8 mouse cellular contexts compared by ENCODE assay signal in genomic region chr10:13500938-13501496, GRCm38 (mm10). TPM values are rescaled to one million over a fixed set of nuclear protein-coding genes. Genes with fewer than 3 reads are reported as not detected.
DNase-seq lines count a peak whose midpoint lies in the region; ATAC-seq and TF ChIP-seq lines count a peak whose summit lies in the region.

No protein-coding gene starts in this region.

- no peaks in the 10 kb centered on the region for H3K9me3 ChIP-seq in forebrain, embryonic 10.5 days
- no peaks in the 10 kb centered on the region for H3K9me3 ChIP-seq in heart, embryonic 15.5 days (replicated peaks)
- no peaks in the 10 kb centered on the region for H3K9me3 ChIP-seq in liver, embryonic 14.5 days (ENCODE audit: control insufficient read depth, low read length)
- H3K9me3 ChIP-seq in neural tube, embryonic 11.5 days (ENCODE audit: control insufficient read depth, low read length) = no peaks in the 10 kb centered on the region
- no peaks in the 10 kb centered on the region for H3K9me3 ChIP-seq in stomach, postnatal 0 days (ENCODE audit: control insufficient read depth, low read length)

- no peak for TF ChIP-seq CTCF in liver, embryonic 14.5 days (IDR thresholded peaks at IDR 0.05; ENCODE audit: low read depth)
- TF ChIP-seq CTCF in stomach, postnatal 0 days (IDR thresholded peaks at IDR 0.05; ENCODE audit: low read depth) = no peak

- ATAC-seq in CD4-positive, CD25-positive, alpha-beta regulatory T cell, adult 4 months = peak; percentile 97
- peak; percentile 85 for ATAC-seq in heart, embryonic 15.5 days (replicated peaks; ENCODE audit: insufficient number of reproducible peaks, insufficient read depth, low FRiP score, low read depth)
- ATAC-seq in liver, embryonic 14.5 days (ENCODE audit: insufficient read depth) = peak; percentile 75
- ATAC-seq in neural tube, embryonic 11.5 days (ENCODE audit: insufficient read depth, low FRiP score, low TSS enrichment) = peak; percentile 82
- ATAC-seq in stomach, postnatal 0 days (ENCODE audit: low FRiP score, low TSS enrichment) = peak; percentile 99

- H3K9ac ChIP-seq in heart, embryonic 15.5 days = peak overlapping the region; percentile 64
- peak overlapping the region; percentile 79 for H3K9ac ChIP-seq in liver, embryonic 14.5 days (replicated peaks)
- peak overlapping the region; percentile 64 for H3K9ac ChIP-seq in neural tube, embryonic 11.5 days (ENCODE audit: low read length)
- peak overlapping the region; percentile 66 for H3K9ac ChIP-seq in stomach, postnatal 0 days (ENCODE audit: low read length)

- peak overlapping the region; percentile 91 for H3K4me2 ChIP-seq in heart, embryonic 15.5 days
- peak overlapping the region; percentile 79 for H3K4me2 ChIP-seq in liver, embryonic 14.5 days (ENCODE audit: low read depth)
- H3K4me2 ChIP-seq in neural tube, embryonic 11.5 days (ENCODE audit: low read depth) = peak overlapping the region; percentile 75
- peak overlapping the region; percentile 74 for H3K4me2 ChIP-seq in stomach, postnatal 0 days (replicated peaks; ENCODE audit: low read depth)

- no peak for TF ChIP-seq EP300 in liver, embryonic 14.5 days (IDR thresholded peaks at IDR 0.05; ENCODE audit: low read depth)
- TF ChIP-seq EP300 in stomach, postnatal 0 days (optimal IDR thresholded peaks at IDR 0.05) = no peak

- H3K27ac ChIP-seq in forebrain, embryonic 10.5 days = peak overlapping the region; percentile 85
- H3K27ac ChIP-seq in heart, embryonic 15.5 days = peak overlapping the region; percentile 55
- H3K27ac ChIP-seq in liver, embryonic 14.5 days = peak overlapping the region; percentile 41; the same call in 1 of the 2 replicates
- H3K27ac ChIP-seq in neural tube, embryonic 11.5 days (ENCODE audit: low read depth, low read length) = no peak overlapping the region
- H3K27ac ChIP-seq in stomach, postnatal 0 days (replicated peaks) = peak overlapping the region; percentile 81

- H3K4me1 ChIP-seq in forebrain, embryonic 10.5 days = peaks cover 15% of the 10 kb centered on the region
- peaks cover 27% of the 10 kb centered on the region for H3K4me1 ChIP-seq in heart, embryonic 15.5 days (replicated peaks)
- peaks cover 7 to 18% of the 10 kb centered on the region in 2 experiments for H3K4me1 ChIP-seq in liver, embryonic 14.5 days (replicated peaks; ENCODE audit: control insufficient read depth in 2 of 2, insufficient read depth in 2 of 2, low read length in 1 of 2)
- no peaks in the 10 kb centered on the region for H3K4me1 ChIP-seq in neural tube, embryonic 11.5 days (ENCODE audit: control insufficient read depth, insufficient read depth, low read length)
- 0 out of 2 replicates have a peak, but pooled peaks cover 3% of the 10 kb centered on the region for H3K4me1 ChIP-seq in stomach, postnatal 0 days (replicated peaks; ENCODE audit: control insufficient read depth, insufficient read depth)

- WGBS in forebrain, embryonic 10.5 days = under 1% methylated on average over 30 of the region's 30 CpGs
- 1% methylated on average over 30 of the region's 30 CpGs for WGBS in heart, embryonic 15.5 days
- WGBS in liver, embryonic 14.5 days (ENCODE audit: insufficient replicate concordance) = under 1% methylated on average over 28 of the region's 30 CpGs
- WGBS in neural tube, embryonic 11.5 days = under 1% methylated on average over 30 of the region's 30 CpGs
- WGBS in stomach, postnatal 0 days = 2% methylated on average over 30 of the region's 30 CpGs

- H3K36me3 ChIP-seq in forebrain, embryonic 10.5 days (replicated peaks) = peaks cover 12% of the 10 kb centered on the region
- H3K36me3 ChIP-seq in heart, embryonic 15.5 days = no peaks in the 10 kb centered on the region
- peaks cover 10% of the 10 kb centered on the region for H3K36me3 ChIP-seq in liver, embryonic 14.5 days (replicated peaks; ENCODE audit: control insufficient read depth, insufficient read depth, low read depth)
- no peaks in the 10 kb centered on the region for H3K36me3 ChIP-seq in neural tube, embryonic 11.5 days (ENCODE audit: control insufficient read depth, insufficient read depth, low read length)
- H3K36me3 ChIP-seq in stomach, postnatal 0 days (ENCODE audit: control insufficient read depth, insufficient read depth, low read length) = peaks cover 2% of the 10 kb centered on the region; the same call in 1 of the 2 replicates

- peak overlapping the region; percentile 71 for H3K4me3 ChIP-seq in forebrain, embryonic 10.5 days
- H3K4me3 ChIP-seq in heart, embryonic 15.5 days = peak overlapping the region; percentile 68
- peak overlapping the region; percentile 63 to 85 for H3K4me3 ChIP-seq in liver, embryonic 14.5 days (ENCODE audit: insufficient read depth in 1 of 2, low read depth in 2 of 2, low read length in 2 of 2)
- peak overlapping the region; percentile 51 for H3K4me3 ChIP-seq in neural tube, embryonic 11.5 days (ENCODE audit: low read depth, low read length)
- peak overlapping the region; percentile 65 for H3K4me3 ChIP-seq in stomach, postnatal 0 days (ENCODE audit: low read depth, low read length)

- peak; percentile 81 for DNase-seq in c-Kit-positive CD71-negative TER-119-negative erythroid progenitor cells, embryonic 14.5 days (ENCODE audit: low read depth)
- DNase-seq in forebrain, embryonic 10.5 days (ENCODE audit: extremely low spot score, low spot score) = peak; percentile 78
- peak; percentile 88 to 96 for DNase-seq in kidney, postnatal 25 days
- DNase-seq in liver, embryonic 14.5 days (ENCODE audit: low read depth in 3 of 3, low spot score in 3 of 3) = peak; percentile 70 to 77 (median 73)
- DNase-seq in neural tube, embryonic 11.5 days (ENCODE audit: low spot score) = peak; percentile 88
- DNase-seq in stomach, postnatal 0 days (ENCODE audit: low spot score) = peak; percentile 93

- H3K27me3 ChIP-seq in forebrain, embryonic 10.5 days (ENCODE audit: poor library complexity, severe bottlenecking) = peaks cover 11% of the 10 kb centered on the region
- no peaks in the 10 kb centered on the region for H3K27me3 ChIP-seq in heart, embryonic 15.5 days
- H3K27me3 ChIP-seq in liver, embryonic 14.5 days (ENCODE audit: control insufficient read depth, insufficient read depth, low read length) = no peaks in the 10 kb centered on the region
- H3K27me3 ChIP-seq in neural tube, embryonic 11.5 days (ENCODE audit: control insufficient read depth, insufficient read depth, low read length) = no peaks in the 10 kb centered on the region
- no peaks in the 10 kb centered on the region for H3K27me3 ChIP-seq in stomach, postnatal 0 days (ENCODE audit: control insufficient read depth, insufficient read depth, low read length)

RNA-seq across cellular contexts. Expression of gene Fuca2, which starts 1.7 kb away (rescaled TPM):
- 10 to 100 TPM; 59.1 to 63.2 TPM for polyA plus RNA-seq in CD4-positive, CD25-positive, alpha-beta regulatory T cell, adult 4 months (2017; shearing (Covaris generic))
- polyA plus RNA-seq in forebrain, embryonic 10.5 days (2016; fragmentation: Nextera tagmentation; extraction: Ambion mirVana) = 23.7 and 25.3 TPM in 2 replicates
- polyA plus RNA-seq in heart, embryonic 15.5 days (2015; fragmentation: Nextera tagmentation; extraction: Ambion mirVana) = 78.9 and 82.5 TPM in 2 replicates
- 14.2 and 23.9 TPM in 2 replicates for polyA plus RNA-seq in liver, embryonic 14.5 days (2012; rRNA removed)
- 66.7 and 74.1 TPM in 2 replicates for polyA plus RNA-seq in liver, embryonic 14.5 days (2014; fragmentation: Nextera tagmentation; extraction: Ambion mirVana)
- polyA plus RNA-seq in neural tube, embryonic 11.5 days (2014; fragmentation: Nextera tagmentation; extraction: Ambion mirVana) = 24.9 and 25.1 TPM in 2 replicates
- polyA plus RNA-seq in stomach, postnatal 0 days (2015; fragmentation: Nextera tagmentation; extraction: Ambion mirVana) = 97.3 and 100 TPM in 2 replicates

RNA-seq across cellular contexts. Expression of gene Phactr2, which starts 26.8 kb away (rescaled TPM):
- 1 to 10 TPM; 2.3 to 3.2 TPM for polyA plus RNA-seq in CD4-positive, CD25-positive, alpha-beta regulatory T cell, adult 4 months (2017; shearing (Covaris generic))
- polyA plus RNA-seq in forebrain, embryonic 10.5 days (2016; fragmentation: Nextera tagmentation; extraction: Ambion mirVana) = 13.4 and 14.2 TPM in 2 replicates
- 51.1 and 56.1 TPM in 2 replicates for polyA plus RNA-seq in heart, embryonic 15.5 days (2015; fragmentation: Nextera tagmentation; extraction: Ambion mirVana)
- polyA plus RNA-seq in liver, embryonic 14.5 days (2012; rRNA removed) = 0.89 and 1.5 TPM in 2 replicates
- polyA plus RNA-seq in liver, embryonic 14.5 days (2014; fragmentation: Nextera tagmentation; extraction: Ambion mirVana) = 3.5 and 4.0 TPM in 2 replicates
- polyA plus RNA-seq in neural tube, embryonic 11.5 days (2014; fragmentation: Nextera tagmentation; extraction: Ambion mirVana) = 18.8 and 19.8 TPM in 2 replicates
- polyA plus RNA-seq in stomach, postnatal 0 days (2015; fragmentation: Nextera tagmentation; extraction: Ambion mirVana) = 16.8 and 19.6 TPM in 2 replicates

RNA-seq across cellular contexts. Expression of gene Adat2, which starts 51.7 kb away (rescaled TPM):
- polyA plus RNA-seq in CD4-positive, CD25-positive, alpha-beta regulatory T cell, adult 4 months (2017; shearing (Covaris generic)) = 1 to 10 TPM; 2.4 to 2.8 TPM
- 5.0 and 6.0 TPM in 2 replicates for polyA plus RNA-seq in forebrain, embryonic 10.5 days (2016; fragmentation: Nextera tagmentation; extraction: Ambion mirVana)
- 2.2 and 2.4 TPM in 2 replicates for polyA plus RNA-seq in heart, embryonic 15.5 days (2015; fragmentation: Nextera tagmentation; extraction: Ambion mirVana)
- polyA plus RNA-seq in liver, embryonic 14.5 days (2012; rRNA removed) = 2.4 and 4.0 TPM in 2 replicates
- polyA plus RNA-seq in liver, embryonic 14.5 days (2014; fragmentation: Nextera tagmentation; extraction: Ambion mirVana) = 2.7 and 3.4 TPM in 2 replicates
- polyA plus RNA-seq in neural tube, embryonic 11.5 days (2014; fragmentation: Nextera tagmentation; extraction: Ambion mirVana) = 3.0 and 4.0 TPM in 2 replicates
- 3.9 and 4.3 TPM in 2 replicates for polyA plus RNA-seq in stomach, postnatal 0 days (2015; fragmentation: Nextera tagmentation; extraction: Ambion mirVana)

RNA-seq across cellular contexts. Expression of gene Pex3, which starts 51.9 kb away (rescaled TPM):
- 10 to 100 TPM; 28.5 to 29.6 TPM for polyA plus RNA-seq in CD4-positive, CD25-positive, alpha-beta regulatory T cell, adult 4 months (2017; shearing (Covaris generic))
- 16.3 and 18.5 TPM in 2 replicates for polyA plus RNA-seq in forebrain, embryonic 10.5 days (2016; fragmentation: Nextera tagmentation; extraction: Ambion mirVana)
- polyA plus RNA-seq in heart, embryonic 15.5 days (2015; fragmentation: Nextera tagmentation; extraction: Ambion mirVana) = 17.4 and 19.4 TPM in 2 replicates
- 5.2 and 7.5 TPM in 2 replicates for polyA plus RNA-seq in liver, embryonic 14.5 days (2012; rRNA removed)
- 10.6 and 13.8 TPM in 2 replicates for polyA plus RNA-seq in liver, embryonic 14.5 days (2014; fragmentation: Nextera tagmentation; extraction: Ambion mirVana)
- polyA plus RNA-seq in neural tube, embryonic 11.5 days (2014; fragmentation: Nextera tagmentation; extraction: Ambion mirVana) = 30.0 and 30.9 TPM in 2 replicates
- polyA plus RNA-seq in stomach, postnatal 0 days (2015; fragmentation: Nextera tagmentation; extraction: Ambion mirVana) = 20.8 and 22.2 TPM in 2 replicates
